Mouse (Mus musculus) heart, adult 18-20 months (tissue): ENCODE results near the gene Gnrhr. TPM values are rescaled to one million over a fixed set of nuclear protein-coding genes. Genes with fewer than 3 reads are reported as not detected.

Source experiments
- DNase-seq, 2 experiments: peaks; one replicate each; pipeline ENCODE4 v3.0.0; 2021 to 2022; ENCODE audit warnings: mixed read lengths in 1 of 2
- long read RNA-seq, 2 experiments: library from polyadenylated mRNA; stranded (forward); transcript quantifications; one replicate each; pipeline ENCODE4 v2.0.0; 2021
- total RNA-seq, 2 experiments: library from RNA; stranded (reverse); gene quantifications; 2 replicates each; pipeline ENCODE4 v1.2.3; 2021

The Gnrhr gene
- under 1 TPM; 0.45 to 0.51 TPM for total RNA-seq
- long read RNA-seq, experiment 1, result 0 reads
- long read RNA-seq, experiment 2, result 0 reads

GRCm38 (mm10) chr5:86197801-86198200, at the start of gene Gnrhr:
Gnrhr (minus strand) TSS chr5:86197901.
- no peak for DNase-seq

- DNase-seq, result no peak
Observed at GRCm38 (mm10) chr5:86246559-86246958, 48.9 kb upstream of the Gnrhr start.

GRCm38 (mm10) chr5:86244880-86245279, 47.2 kb upstream of the Gnrhr start:
- no peak for DNase-seq

GRCm38 (mm10) chr5:86244275-86244674, 46.6 kb upstream of the Gnrhr start:
- DNase-seq, result no peak

GRCm38 (mm10) chr5:86227156-86227853, 29.6 kb upstream of the Gnrhr start:
- no peak for DNase-seq

- DNase-seq, result peak; percentile 33 to 75
Observed at GRCm38 (mm10) chr5:86191356-86191755, 6.3 kb downstream of the Gnrhr start.

- peak; percentile 55 for DNase-seq
Observed at GRCm38 (mm10) chr5:86190770-86191169, 6.9 kb downstream of the Gnrhr start.

- peak; percentile 10 to 42 for DNase-seq
Observed at GRCm38 (mm10) chr5:86190290-86190689, 7.4 kb downstream of the Gnrhr start.

- DNase-seq, result no peak
Observed at GRCm38 (mm10) chr5:86187441-86187840, 10.3 kb downstream of the Gnrhr start.

- no peak for DNase-seq
Observed at GRCm38 (mm10) chr5:86173778-86174177, 23.9 kb downstream of the Gnrhr start.

- DNase-seq, result peak; percentile 98
Observed at GRCm38 (mm10) chr5:86172449-86173161, 25.1 kb downstream of the Gnrhr start, which contains the start of gene Uba6. Uba6 (minus strand) TSS chr5:86172803.

- no peak for DNase-seq
Observed at GRCm38 (mm10) chr5:86172088-86172448, 25.6 kb downstream of the Gnrhr start.

Other genes starting within 250 kb of the Gnrhr start
- gene Cenpc1, start 132.3 kb downstream of the Gnrhr start, total RNA-seq, result 1 to 10 TPM; 4.8 to 5.8 TPM
- 1 to 10 TPM in 1 of 2 experiments, under 1 TPM in 1; 0.30 to 1.8 TPM for gene Stap1, start 126.2 kb downstream of the Gnrhr start, total RNA-seq
- 1 to 10 TPM; 8.5 to 9.3 TPM for gene Uba6, start 25.1 kb downstream of the Gnrhr start, total RNA-seq
- not detected for gene Tmprss11c, start 91.4 kb upstream of the Gnrhr start, total RNA-seq
- not detected for gene Tmprss11d, start 175.5 kb upstream of the Gnrhr start, total RNA-seq